Mouse (Mus musculus): ENCODE measurements at regions not wholly inside any gene's neighbourhood (a gene's known extent, or its start where the extent isn't known, plus 50 kb on each side); places are given as distances from the start of the nearest gene placed in this dataset.

- Histone ChIP-seq H3K36me3 (ENCODE audit: control insufficient read depth, insufficient read depth, low read length) (no peaks in the 10 kb centered on the region), H3K4me1 (ENCODE audit: control insufficient read depth, insufficient read depth, low read length) (no peaks in the 10 kb centered on the region), H3K27me3 (replicated peaks; ENCODE audit: control insufficient read depth, insufficient read depth, low read length) (no peaks in the 10 kb centered on the region), H3K27ac (ENCODE audit: insufficient read depth, low read depth, low read length) (no peak overlapping the region), H3K4me3 (ENCODE audit: insufficient read depth, low read depth, low read length) (no peak overlapping the region)
- TF ChIP-seq POLR2A (IDR thresholded peaks at IDR 0.05; ENCODE audit: low read depth, low read length), result no peak
- WGBS, result 77% methylated on average over 3 of the region's 3 CpGs
- no peak for DNase-seq
Measured at GRCm38 (mm10) chr9:33240914-33241635, 605.1 kb downstream of the Ets1 start.

DNA sequence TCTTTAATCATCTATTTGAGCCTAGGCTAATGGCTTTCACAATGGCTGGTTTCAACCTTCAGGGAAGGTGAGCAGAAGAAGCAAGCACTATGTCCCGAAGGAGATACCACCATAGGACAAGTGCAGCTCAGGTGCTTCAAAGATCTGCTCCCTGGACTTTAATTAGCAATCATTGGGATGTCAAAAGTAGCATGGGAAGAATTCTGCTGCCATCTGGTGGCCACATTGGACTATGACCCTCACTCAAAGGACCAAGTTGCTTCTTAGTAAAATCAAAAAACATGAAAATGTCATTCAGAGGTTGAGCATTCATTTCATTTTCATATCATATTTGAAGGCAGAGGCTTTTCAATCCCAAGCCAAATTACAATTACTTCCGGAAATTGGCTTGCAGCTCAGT lies 610.9 kb downstream of the Ets1 start:
- Histone ChIP-seq H3K4me3 (ENCODE audit: insufficient read depth, low read depth, low read length) (no peak overlapping the region), H3K4me1 (ENCODE audit: control insufficient read depth, insufficient read depth, low read length) (no peaks in the 10 kb centered on the region), H3K27me3 (replicated peaks; ENCODE audit: control insufficient read depth, insufficient read depth, low read length) (no peaks in the 10 kb centered on the region), H3K36me3 (ENCODE audit: control insufficient read depth, insufficient read depth, low read length) (no peaks in the 10 kb centered on the region), H3K27ac (ENCODE audit: insufficient read depth, low read depth, low read length) (no peak overlapping the region)
- TF ChIP-seq CTCF (conservative IDR thresholded peaks at IDR 0.05; ENCODE audit: insufficient read depth, insufficient read length, low read depth, low read length) (peak; percentile 51), POLR2A (IDR thresholded peaks at IDR 0.05; ENCODE audit: low read depth, low read length) (no peak)
- WGBS, result 25% methylated on average over 2 of the region's 2 CpGs
- DNase-seq, result peak; percentile 59

DNA sequence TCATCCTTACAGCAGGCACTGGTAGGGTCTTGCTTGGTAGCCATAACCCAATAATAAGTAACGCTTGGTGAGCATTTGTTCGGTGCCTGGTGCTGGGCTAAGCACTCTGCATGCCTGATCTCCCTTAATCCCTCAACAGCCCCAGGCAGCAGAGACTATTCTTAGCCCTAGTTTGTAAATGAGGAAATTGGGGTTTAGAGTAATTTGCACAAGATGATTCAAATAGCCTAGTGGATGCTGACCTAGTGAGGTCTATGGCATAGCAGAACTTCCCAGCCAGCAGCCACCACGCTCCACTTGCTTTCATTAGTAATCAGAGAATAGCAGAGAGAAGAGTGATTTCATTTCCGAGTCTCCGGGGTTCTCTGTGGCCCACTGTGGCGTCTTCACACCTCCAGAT lies 622.2 kb downstream of the Ets1 start:
- H3K4me1 ChIP-seq (ENCODE audit: control insufficient read depth, insufficient read depth, low read length), result no peaks in the 10 kb centered on the region
- no peaks in the 10 kb centered on the region; the same call in 1 of the 2 replicates for H3K27me3 ChIP-seq (replicated peaks; ENCODE audit: control insufficient read depth, insufficient read depth, low read length)
- 47% methylated on average over 6 of the region's 6 CpGs for WGBS
- no peak overlapping the region for H3K27ac ChIP-seq (ENCODE audit: insufficient read depth, low read depth, low read length)
- no peak for TF ChIP-seq CTCF (conservative IDR thresholded peaks at IDR 0.05; ENCODE audit: insufficient read depth, insufficient read length, low read depth, low read length)
- no peak for TF ChIP-seq POLR2A (IDR thresholded peaks at IDR 0.05; ENCODE audit: low read depth, low read length)
- peak; percentile 10 for DNase-seq
- no peaks in the 10 kb centered on the region for H3K36me3 ChIP-seq (ENCODE audit: control insufficient read depth, insufficient read depth, low read length)
- no peak overlapping the region for H3K4me3 ChIP-seq (ENCODE audit: insufficient read depth, low read depth, low read length)

DNA sequence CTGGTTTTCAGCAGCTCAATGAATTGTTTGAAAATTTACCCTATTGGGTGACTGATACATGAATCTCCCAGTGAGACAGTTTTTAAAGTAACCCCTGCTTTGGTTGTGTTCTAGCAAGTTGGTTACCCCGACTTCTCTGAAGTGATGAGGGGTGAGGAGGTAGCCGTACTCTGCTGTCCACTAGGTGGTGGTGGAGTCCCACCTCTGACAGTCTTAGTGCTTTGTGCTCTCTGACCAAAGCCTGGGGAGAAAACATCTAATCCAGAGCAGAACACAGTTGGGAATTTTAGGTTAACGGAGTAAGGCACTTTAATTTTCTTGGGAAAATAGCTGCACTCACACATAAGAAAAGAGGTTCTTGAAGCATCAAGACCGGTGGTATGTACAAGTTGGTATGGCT lies 624.1 kb downstream of the Ets1 start:
- Histone ChIP-seq H3K27ac (ENCODE audit: insufficient read depth, low read depth, low read length) (no peak overlapping the region), H3K27me3 (replicated peaks; ENCODE audit: control insufficient read depth, insufficient read depth, low read length) (no peaks in the 10 kb centered on the region; the same call in 1 of the 2 replicates)
- WGBS, result 24% methylated on average over 4 of the region's 4 CpGs

GRCm38 (mm10) chr9:33289381-33289780 lies 653.4 kb downstream of the Ets1 start:
- WGBS, result 94% methylated on average over 5 of the region's 5 CpGs
- no peaks in the 10 kb centered on the region for H3K36me3 ChIP-seq (ENCODE audit: control insufficient read depth, insufficient read depth, low read length)

More for the DNA sequence above, 624.1 kb downstream of the Ets1 start:
- H3K36me3 ChIP-seq (ENCODE audit: control insufficient read depth, insufficient read depth, low read length), result no peaks in the 10 kb centered on the region
- TF ChIP-seq CTCF (conservative IDR thresholded peaks at IDR 0.05; ENCODE audit: insufficient read depth, insufficient read length, low read depth, low read length) (peak; percentile 69), POLR2A (IDR thresholded peaks at IDR 0.05; ENCODE audit: low read depth, low read length) (no peak)
- H3K4me3 ChIP-seq (ENCODE audit: insufficient read depth, low read depth, low read length), result no peak overlapping the region
- peak; percentile 47 for DNase-seq
- H3K4me1 ChIP-seq (ENCODE audit: control insufficient read depth, insufficient read depth, low read length), result no peaks in the 10 kb centered on the region

GRCm38 (mm10) chr9:33292116-33292515 lies 656.1 kb downstream of the Ets1 start:
- H3K27ac ChIP-seq (ENCODE audit: insufficient read depth, low read depth, low read length), result no peak overlapping the region
- no peak overlapping the region for H3K4me3 ChIP-seq (ENCODE audit: insufficient read depth, low read depth, low read length)
- no peaks in the 10 kb centered on the region for H3K36me3 ChIP-seq (ENCODE audit: control insufficient read depth, insufficient read depth, low read length)
- no peak for DNase-seq
- H3K27me3 ChIP-seq (replicated peaks; ENCODE audit: control insufficient read depth, insufficient read depth, low read length), result no peaks in the 10 kb centered on the region
- no peaks in the 10 kb centered on the region for H3K4me1 ChIP-seq (ENCODE audit: control insufficient read depth, insufficient read depth, low read length)
- TF ChIP-seq POLR2A (IDR thresholded peaks at IDR 0.05; ENCODE audit: low read depth, low read length) (no peak), CTCF (conservative IDR thresholded peaks at IDR 0.05; ENCODE audit: insufficient read depth, insufficient read length, low read depth, low read length) (no peak)

More at GRCm38 (mm10) chr9:33289381-33289780, 653.4 kb downstream of the Ets1 start:
- no peak overlapping the region for H3K4me3 ChIP-seq (ENCODE audit: insufficient read depth, low read depth, low read length)
- DNase-seq, result no peak
- H3K27ac ChIP-seq (ENCODE audit: insufficient read depth, low read depth, low read length), result no peak overlapping the region
- H3K27me3 ChIP-seq (replicated peaks; ENCODE audit: control insufficient read depth, insufficient read depth, low read length), result no peaks in the 10 kb centered on the region
- TF ChIP-seq POLR2A (IDR thresholded peaks at IDR 0.05; ENCODE audit: low read depth, low read length) (no peak), CTCF (conservative IDR thresholded peaks at IDR 0.05; ENCODE audit: insufficient read depth, insufficient read length, low read depth, low read length) (no peak)
- H3K4me1 ChIP-seq (ENCODE audit: control insufficient read depth, insufficient read depth, low read length), result no peaks in the 10 kb centered on the region

DNA sequence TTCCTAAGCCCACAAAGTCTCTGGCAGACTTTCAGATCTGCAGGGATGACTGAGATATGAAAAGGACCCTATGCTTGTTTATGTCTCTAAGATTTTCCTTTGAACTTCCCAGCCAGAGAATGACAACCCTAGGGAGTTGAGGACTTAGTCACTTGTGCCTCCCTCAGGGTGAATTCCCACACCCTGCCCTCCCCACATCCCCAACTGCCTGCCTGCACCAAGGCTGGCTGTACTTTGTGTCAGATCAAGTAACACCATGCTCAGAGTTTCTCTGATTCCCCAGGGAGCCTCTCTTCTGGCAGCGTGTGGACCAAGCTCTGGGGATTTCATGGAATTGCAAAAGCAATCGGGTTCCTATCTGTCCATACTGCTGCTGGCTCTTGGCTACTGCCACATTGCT lies 659.9 kb downstream of the Ets1 start:
- H3K36me3 ChIP-seq (ENCODE audit: control insufficient read depth, insufficient read depth, low read length), result no peaks in the 10 kb centered on the region
- H3K27me3 ChIP-seq (replicated peaks; ENCODE audit: control insufficient read depth, insufficient read depth, low read length), result no peaks in the 10 kb centered on the region
- no peak overlapping the region for H3K27ac ChIP-seq (ENCODE audit: insufficient read depth, low read depth, low read length)
- no peak for DNase-seq
- 16% methylated on average over 2 of the region's 2 CpGs for WGBS
- no peak for TF ChIP-seq POLR2A (IDR thresholded peaks at IDR 0.05; ENCODE audit: low read depth, low read length)
- no peak for TF ChIP-seq CTCF (conservative IDR thresholded peaks at IDR 0.05; ENCODE audit: insufficient read depth, insufficient read length, low read depth, low read length)
- H3K4me1 ChIP-seq (ENCODE audit: control insufficient read depth, insufficient read depth, low read length), result no peaks in the 10 kb centered on the region
- no peak overlapping the region for H3K4me3 ChIP-seq (ENCODE audit: insufficient read depth, low read depth, low read length)
